Mouse (Mus musculus) frontal cortex, adult (tissue): ENCODE results near the gene Crtc2.
"Not testable (repeated sequence)": the region's sequence is repeated elsewhere in the genome, so short reads cannot be mapped to it uniquely, and the experiment has no call there.

Experiments used
- ATAC-seq: cut with Nextera tagmentation; 2 replicates; pipeline ENCODE4 v1.9.2; 2017; ENCODE audit warnings: mild to moderate bottlenecking, moderate library complexity, mixed read lengths; ENCODE audit not compliant: low TSS enrichment

Gene Crtc2

DNA sequence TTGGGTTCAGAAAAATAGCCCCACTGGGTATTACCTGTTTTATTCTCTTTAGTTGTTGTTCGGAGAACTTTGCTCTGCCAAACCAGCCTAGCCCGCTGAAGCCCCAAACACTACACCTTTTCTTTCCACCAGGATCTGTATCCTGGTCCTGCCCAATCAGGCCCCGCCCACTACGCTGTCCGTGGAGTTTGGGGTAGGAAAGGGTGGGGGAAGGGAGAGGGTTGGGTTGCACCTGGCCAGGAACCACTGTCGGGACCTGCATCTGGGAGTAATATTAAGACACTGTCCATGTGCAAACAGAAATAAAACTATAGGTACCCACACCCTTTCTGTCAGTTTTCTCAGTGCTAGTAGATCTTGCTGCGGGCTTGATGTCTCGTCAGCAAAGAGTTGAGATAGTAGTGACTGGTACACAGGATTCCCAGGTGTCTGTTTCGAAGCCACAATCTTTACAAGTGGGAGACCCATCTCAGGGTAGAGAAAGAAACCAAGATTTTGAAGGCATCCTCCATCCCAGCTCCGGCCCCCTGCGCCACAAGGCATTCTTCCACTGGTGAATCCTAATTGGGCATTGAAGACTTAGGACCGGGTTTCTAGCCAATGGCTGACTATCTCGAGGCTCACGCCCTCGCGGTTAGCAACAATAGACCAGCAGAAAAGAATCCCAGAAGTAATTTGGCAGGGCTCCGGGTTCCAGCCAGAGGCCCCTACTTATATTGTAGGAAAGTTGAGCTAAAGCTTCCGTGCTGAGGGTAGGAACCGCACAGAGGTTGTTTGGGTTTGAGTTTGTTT lies 10.8 kb upstream of the Crtc2 start, which contains the start of gene Creb3l4:
TSS of gene Creb3l4 (minus strand) at position 529 of the 792 bp plus-strand sequence.
- no peak for ATAC-seq

DNA sequence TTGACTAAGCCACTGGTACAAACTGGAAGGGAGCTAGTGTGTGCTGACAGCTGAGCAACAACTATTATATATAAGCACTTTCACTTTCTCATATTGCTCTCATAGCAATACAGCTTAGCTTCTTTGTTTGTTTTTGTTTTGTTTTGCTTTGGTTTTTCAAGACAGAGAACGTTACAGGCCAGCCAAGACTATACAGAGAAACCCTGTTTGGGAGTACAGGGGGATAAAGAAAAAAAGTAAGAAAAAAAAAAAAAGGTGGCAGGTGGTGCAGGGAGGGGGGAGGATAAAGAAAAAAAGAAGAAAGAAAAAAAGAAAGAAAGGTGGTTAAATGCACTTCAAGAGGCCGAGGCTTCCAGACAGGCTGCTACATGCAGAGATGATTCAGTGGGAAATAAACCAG lies 8.6 kb upstream of the Crtc2 start:
- ATAC-seq: no peak

DNA sequence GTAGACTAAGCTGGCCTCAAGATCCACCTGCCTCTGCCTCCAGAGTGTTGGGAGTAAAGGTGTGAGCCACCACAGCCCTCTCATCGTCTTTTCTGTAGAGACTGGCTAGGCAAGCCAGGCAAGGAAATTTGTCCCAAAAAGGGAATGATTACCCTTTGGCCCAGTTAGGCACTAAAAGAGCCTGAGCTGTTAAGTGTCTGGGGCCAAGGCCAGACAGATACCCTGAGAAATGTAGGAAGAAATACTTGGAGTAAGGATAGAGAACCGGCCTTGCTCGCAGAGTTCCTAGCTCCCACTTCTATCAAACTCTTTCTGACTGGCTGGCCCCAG lies 6.4 kb upstream of the Crtc2 start:
- no peak for ATAC-seq

DNA sequence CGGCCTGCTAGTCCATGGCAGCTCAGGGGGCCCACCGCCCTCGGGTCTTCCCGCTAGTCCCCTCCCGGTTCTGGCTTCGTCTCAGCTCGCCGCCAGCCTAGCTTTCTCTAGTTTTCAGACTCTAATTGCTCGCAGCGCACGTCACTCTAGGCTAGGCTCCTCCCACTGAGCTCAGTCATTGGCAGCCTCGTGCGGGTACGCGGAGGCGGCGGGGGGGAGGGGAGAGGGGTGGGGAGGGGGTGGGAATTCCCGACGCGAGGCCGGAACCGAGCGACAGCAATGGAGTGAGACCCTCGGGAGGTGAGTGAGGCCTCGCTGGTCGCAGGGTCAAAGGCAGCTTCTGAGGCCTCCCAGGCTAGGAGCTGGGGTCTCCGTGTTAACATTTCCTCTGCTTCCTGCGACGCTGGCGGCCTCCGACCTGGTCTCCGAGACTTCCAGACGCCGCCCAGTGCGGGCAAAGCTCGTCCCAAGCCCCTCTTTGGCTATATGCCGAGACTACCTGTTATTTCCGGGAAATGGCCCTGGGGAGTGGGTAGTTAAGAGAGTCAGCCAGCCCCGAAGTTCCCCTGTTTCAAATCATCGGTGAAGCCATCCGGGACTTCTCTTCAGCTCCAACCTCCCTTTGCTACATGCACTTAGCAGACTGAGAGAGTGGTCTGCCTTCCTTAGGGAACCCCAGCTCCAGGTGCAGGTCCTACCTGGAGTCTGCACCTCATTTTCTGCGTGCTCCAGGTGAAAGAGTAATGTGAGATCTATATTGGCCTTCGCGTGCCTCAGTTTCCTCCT lies 5.8 kb upstream of the Crtc2 start, which contains the start of gene Slc39a1:
TSS of gene Slc39a1 (plus strand) at position 213 of the 786 bp plus-strand sequence.
- peak; percentile 88 for ATAC-seq

DNA sequence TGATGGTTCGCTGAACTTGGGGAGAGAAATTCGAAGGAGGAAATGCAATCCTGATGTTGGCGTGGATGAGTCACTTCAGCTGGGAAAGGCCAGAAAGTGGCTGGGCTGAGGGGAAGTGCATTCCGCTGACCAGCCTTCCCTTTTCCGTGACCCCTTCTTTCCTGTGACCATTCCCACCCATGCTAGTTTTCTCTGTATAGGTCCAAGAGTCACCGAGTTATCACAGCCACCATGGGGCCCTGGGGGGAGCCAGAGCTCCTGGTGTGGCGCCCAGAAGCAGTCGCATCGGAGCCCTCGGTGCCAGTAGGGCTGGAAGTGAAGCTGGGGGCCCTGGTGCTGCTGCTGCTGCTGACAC lies 5.2 kb upstream of the Crtc2 start:
- 0 out of 2 replicates have a peak, but pooled peaks have one; percentile 1 for ATAC-seq

DNA sequence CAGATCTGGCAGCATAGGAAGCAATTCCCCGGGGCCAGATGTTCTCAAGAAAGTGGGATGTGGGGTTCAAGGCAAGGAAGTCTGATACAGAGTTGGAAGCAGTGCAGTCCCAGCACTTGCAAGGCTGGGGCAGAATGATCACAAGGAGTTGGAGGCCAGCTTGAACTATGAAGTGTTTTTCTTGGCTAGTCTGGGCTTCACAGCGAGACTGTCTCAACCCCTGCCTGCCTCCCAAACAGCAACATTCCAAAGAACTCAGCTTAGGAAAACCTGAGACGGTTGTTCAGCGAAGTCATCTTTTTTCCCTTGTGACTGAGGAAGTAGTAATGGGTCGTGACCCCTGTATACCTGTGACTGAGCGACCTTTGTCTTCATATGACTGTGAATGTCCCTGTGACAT lies 3.2 kb upstream of the Crtc2 start:
- ATAC-seq: no peak

DNA sequence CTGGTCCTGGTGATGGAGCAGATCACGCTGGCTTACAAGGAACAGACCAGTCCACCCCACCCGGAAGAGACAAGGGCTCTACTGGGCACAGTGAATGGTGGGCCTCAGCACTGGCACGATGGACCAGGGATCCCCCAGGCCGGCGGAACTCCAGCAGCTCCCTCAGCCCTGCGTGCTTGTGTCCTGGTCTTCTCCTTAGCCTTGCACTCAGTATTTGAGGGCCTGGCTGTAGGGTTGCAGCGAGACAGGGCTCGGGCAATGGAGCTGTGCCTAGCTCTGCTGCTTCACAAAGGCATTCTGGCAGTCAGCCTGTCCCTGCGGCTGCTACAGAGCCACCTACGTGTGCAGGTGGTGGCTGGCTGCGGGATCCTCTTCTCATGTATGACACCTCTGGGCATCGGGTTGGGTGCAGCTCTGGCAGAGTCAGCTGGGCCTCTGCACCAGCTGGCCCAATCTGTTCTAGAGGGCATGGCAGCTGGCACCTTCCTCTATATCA lies 2.2 kb upstream of the Crtc2 start:
- not testable (repeated sequence) for ATAC-seq

DNA sequence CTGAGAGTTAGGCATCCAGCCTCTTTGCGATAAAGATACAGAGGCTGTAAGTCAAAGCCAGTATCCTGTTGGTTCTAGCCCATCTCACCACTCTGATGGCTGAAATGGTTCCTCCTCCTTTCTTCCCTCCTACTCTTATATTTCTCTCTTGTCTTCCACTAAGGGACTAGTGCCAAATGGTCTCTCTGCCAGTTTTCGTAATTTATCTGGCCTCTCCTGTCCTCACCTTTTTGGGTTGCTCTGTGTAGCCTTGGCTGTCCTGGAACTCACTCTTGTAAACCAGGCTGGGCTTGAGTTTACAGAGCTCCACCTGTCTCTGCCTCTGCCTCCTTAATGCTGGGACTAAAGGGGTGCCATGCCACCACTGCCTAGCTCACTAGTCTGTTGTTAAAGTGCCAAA lies 1.3 kb upstream of the Crtc2 start:
- ATAC-seq: not testable (repeated sequence)

DNA sequence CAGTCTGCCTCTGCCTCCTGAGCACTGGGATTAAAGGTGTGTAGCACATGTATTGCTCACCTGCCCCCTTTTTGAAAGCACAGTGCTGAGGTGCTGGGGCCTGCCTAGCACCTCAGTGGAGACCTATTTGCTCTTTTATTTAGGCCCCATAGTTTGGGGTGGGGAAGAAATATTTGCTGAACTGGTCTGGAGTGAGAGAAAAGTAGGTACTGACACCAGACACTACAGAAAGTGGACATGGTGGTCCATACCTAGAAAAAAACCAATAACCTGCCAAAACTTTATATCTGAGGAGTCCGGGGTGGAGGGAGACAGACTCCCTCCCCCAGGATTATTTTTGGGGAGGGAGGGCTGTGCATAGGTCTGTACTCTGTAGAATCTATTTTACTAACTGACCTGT lies 789 bp upstream of the Crtc2 start:
- ATAC-seq: not testable (repeated sequence)

DNA sequence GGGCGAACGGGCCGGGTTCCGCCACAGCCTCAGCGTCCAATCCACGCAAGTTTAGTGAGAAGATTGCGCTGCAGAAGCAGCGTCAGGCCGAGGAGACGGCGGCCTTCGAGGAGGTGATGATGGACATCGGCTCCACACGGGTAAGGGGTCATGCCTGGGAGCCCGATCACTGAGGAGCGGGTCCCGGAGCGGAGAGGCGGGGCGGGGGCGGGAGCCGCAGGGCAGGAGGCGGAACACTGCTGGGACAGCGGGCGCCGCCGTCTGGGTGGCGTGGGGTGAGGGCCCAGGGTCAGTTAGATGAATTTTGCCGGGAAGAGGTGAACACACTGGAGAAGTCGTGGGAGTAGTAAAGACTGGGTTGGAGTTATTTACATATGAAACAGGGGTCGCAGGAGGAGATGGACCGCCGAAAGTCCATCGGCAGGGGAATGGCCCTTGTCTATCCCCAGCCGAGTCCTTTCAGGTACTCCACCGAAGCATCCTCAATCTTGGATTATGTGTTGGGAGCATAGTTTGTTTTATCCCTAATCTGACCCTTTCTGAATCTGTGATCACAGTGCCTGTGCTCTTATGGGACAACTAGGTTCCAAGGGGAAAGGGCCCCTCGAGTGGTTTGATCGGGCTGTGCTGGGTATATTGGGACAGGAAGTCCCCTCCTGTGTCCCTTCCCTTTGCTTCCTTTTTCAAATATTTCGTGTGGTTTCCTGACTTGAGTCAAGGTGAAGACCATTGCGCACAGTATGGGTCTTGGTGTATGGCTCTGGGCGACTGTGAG lies 643 bp downstream of the Crtc2 start:
- no peak; the same call in none of the 2 replicates for ATAC-seq

DNA sequence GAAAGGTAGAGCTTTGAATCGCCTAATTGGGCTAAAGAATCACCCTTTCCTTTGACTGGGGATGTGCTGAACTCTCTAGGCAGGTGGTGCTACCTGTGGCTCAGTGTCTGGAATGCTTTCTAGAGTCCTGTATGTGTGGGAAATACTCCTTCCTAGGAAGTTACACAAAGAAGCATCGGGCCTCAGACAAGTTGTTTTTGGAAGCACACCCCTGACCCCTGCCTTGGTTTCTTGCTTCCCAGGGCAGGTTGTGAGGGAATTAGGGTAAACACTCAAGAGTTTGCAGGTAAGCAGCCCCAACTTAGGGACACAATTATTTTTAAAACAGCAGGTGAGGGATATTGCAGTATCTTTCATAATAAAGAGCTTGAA lies 1.2 kb downstream of the Crtc2 start:
- no peak for ATAC-seq

DNA sequence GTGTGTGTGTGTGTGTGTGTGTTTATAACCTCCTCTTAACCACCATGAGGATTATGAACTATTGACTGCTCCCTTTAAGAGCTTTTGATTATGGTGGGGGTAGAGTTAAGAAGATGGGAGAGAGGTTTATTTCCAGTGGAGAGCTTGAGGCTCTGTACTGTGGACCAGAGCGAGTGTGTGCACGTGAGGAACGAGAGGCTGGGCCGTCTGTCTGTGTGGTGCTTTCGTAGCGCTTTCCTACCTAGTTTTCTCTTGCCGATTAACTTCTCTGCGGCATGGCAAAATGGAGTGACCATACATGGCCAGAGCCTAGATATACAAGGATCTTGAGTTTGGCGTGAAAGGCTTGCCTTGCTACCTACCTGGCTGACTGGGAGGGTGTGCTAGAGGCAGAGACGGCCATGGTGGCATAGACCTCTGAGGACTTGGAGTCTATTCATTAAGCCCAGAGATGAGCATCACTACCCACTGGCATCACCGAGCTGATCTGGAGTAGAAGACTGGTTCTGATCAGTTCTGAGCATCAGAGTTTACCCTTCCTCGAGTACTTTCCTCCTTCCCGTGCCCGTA lies 1.9 kb downstream of the Crtc2 start:
- no peak for ATAC-seq

DNA sequence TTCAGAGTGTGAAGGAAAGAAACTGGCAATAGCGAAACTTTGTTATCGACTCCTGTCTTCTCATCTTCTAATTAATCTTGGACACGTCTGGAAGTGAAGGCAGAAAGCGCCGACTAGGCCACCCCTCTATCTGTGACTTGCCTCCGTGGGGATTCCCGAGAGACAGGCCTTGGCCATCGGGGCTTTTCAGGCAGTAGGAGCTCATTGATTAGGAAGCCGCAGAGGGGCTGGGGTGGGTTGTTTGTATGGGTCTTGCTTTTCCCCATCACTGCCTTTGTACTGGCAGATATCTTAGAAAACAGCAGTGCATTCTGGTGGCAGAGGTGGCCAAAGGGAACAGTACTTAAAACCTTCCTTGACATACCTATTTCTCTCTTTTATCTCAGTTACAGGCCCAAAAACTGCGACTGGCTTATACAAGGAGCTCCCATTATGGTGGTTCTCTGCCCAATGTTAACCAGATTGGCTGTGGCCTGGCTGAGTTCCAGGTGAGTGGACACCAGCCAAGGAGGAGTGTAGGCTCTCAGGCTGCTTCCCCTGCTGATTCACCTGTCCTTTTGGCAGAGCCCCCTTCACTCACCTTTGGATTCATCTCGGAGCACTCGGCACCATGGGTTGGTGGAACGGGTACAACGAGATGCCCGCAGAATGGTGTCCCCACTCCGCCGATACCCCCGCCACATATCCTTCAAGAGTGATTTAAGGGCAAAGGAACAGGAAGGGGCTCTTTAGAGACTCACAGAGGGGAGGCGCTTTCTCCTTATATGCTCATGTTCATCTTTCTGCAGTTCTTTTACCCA lies 3.0 kb downstream of the Crtc2 start:
- no peak for ATAC-seq

DNA sequence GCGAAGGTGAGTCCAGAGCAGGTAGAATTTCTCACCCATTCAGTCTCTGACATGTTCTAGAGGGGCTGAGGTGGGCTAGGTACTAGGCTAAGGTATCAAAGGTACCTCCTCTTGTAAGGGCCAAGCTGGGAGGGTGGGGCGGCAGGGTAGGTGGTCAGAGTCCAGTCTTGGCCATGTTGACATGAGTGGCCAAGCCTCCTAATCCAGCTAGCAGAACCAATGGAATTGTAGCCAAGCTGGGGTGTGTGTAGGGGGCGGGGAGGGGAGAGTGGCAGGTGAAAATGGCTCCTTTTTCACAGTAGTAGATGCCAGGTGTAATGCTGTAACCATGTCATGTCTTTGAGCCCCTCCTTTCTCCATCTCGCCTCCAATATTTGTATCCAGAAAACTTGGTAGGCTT lies 4.6 kb downstream of the Crtc2 start:
- no peak for ATAC-seq

DNA sequence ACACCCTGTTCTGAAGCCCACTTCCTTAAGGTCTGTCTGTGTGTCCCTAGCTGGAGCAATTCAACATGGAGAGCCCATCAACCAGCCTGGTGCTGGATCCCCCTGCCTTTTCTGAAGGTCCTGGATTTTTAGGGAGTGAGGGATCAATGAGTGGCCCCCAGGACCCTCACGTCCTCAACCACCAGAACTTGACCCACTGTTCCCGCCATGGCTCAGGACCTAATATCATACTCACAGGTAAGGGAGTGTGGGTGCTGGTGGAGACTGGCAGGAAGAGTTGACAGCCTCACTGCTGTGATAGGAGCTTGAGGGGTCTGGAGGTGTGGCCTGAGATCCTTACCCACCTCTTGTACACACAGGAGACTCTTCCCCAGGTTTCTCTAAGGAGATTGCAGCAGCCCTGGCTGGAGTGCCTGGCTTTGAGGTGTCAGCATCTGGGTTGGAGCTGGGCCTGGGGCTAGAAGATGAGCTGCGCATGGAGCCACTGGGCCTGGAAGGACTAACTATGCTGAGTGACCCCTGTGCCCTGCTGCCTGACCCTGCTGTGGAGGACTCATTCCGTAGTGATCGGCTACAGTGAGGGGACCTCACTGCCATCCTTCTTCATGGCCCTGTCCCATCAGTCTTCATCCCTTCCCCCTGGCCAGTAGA lies 9.3 kb downstream of the Crtc2 start:
- no peak for ATAC-seq

DNA sequence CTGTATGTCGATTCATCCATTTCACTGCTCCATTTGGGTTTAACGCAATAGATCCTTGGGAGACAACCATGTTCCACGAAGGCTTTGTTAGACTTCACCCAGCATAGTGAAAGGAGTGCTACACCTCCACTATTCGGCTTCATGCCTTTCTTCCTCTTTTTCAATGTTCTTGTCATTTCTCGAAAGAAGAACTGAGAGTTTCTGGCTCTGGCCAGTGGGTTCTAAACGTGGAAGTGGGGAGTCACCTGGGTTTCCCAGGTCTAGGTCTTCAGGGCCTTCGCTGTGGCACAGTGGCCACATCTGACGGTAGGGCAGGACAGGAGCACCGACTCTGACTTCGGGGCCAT lies 10.7 kb downstream of the Crtc2 start:
- ATAC-seq: no peak

DNA sequence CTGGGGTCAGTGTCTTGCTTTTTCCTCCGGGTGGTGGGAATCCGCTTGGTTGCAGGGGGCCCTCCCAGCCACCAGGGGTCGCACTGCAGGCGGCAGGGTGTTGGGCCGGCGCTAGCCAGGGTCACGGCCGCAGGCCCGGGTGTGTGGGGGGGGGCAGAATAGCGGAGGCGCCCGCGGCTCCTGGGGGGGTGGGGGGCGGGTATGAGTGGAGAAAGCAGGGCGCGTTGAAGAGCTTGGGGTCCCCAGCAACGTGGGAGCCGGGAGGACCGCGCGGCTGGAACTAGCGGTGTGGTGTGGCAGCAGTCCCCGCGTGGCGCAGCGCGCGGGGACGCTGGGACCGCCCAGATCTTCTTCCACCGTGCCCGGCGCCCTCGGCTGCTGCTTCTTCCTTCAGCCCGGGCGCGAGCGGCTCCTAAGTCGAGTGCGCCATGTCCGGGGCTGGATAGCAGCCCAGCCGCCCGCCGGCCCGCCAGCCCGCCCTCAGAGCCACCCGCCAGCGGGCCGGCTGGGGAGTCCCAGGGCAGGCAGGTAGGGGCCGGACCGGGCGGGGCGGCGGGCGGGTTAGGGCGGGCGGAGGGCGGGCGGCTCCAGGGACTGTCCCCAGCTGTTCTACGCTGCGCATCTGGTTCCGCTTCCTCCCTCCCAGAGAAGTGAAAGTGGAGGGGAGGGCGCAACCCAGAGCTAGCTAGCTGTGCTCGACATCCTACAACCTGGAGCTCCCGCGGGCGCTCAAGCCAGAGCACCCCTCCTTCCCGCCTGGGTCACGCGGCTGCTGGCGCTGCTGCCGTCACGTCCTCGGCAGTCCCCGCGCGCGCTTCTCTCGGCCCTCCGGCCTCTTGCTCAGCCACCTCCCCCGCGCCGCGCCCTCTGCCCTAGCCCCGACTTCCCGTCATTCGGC lies 11.3 kb downstream of the Crtc2 start, which contains the start of gene Dennd4b:
TSS of gene Dennd4b (plus strand) at position 152 of the 898 bp plus-strand sequence.
- peak; percentile 75 for ATAC-seq

DNA sequence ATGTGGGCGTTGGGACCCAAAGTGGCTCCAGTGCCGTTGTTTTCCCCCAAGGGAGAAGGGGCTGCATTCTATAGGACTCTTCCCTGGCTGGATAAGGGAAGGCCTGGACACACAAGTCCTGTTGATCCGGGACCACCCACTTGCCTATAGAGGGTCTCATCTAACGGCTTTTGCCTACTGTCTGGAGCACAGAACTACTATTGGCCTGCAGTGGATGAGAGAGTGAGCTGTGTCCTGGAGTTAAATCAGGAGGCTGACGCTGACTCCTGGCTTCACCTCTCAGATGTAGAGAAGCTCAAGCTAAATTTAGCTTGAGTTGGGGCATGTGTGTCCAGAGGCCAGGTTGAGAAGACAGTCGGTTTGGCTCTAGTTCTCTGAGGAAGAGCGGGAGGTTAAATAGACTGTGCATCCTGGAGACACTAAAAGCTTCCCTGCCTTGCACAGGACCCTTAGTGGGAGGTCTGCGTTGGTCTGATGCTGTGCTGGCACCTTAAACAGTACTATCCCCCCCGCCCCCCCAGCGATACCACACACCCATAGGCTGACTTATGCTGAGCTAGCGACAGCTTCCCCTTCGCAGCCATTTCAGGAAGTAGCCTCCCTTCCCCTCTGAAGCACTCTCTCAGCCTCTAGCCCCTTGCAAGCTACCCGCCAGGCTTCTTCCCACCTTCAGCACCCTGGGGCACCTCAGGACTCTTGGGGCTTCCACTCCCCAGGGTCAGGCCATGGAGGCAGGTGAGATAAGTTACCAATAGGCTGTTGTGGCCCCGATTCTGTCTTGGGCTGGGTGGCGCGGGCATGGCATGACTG lies 12.2 kb downstream of the Crtc2 start:
- peak; percentile 14; the same call in 1 of the 2 replicates for ATAC-seq
